Mouse (Mus musculus) natural killer cell, adult 2 months (primary cell): Measurements from ENCODE around the gene Tapbp.
A peak's percentile ranks its signal among the peaks of the same experiment; 100 is the strongest.

Experiments used
- DNase-seq, 2 experiments: peaks; one replicate each; pipeline ENCODE4 v3.0.0; 2022; ENCODE audit warnings: low spot score in 2 of 2

Tapbp gene

DNA sequence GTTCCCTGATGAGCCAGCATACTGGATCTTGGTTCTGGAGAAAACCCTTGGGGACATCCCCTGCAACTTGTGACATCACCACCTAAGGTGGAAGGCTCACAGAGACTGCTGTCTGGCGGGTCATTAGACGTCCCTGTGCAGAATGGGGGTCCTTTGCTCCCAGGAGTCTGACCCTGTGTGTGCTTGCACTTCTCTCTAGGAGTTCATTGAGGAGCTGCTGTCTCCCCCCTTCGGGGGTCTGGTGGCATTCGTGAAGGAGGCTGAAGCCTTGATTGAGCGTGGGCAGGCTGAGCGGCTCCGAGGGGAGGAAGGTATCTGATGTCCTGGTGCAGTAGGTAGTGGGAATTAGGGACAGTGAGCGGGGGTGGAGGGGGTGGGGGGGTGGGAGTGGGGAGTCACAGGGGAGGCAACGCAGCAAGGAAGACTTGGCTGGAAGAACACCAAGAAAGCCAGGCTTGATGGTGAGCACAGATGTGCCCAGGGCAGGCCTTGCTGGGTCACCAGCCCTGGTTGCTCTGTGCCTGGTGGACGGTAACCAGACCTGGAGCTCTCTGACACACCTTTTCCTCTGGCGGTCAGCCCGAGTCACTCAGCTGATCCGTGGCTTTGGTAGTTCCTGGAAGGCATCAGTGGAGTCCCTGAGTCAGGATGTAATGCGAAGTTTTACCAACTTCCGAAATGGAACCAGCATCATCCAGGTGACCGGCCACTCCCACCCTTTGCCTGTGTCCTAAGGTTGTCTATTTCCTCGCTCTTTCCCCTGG is 49.6 kb downstream of the Tapbp start:
- no peak for DNase-seq

DNA sequence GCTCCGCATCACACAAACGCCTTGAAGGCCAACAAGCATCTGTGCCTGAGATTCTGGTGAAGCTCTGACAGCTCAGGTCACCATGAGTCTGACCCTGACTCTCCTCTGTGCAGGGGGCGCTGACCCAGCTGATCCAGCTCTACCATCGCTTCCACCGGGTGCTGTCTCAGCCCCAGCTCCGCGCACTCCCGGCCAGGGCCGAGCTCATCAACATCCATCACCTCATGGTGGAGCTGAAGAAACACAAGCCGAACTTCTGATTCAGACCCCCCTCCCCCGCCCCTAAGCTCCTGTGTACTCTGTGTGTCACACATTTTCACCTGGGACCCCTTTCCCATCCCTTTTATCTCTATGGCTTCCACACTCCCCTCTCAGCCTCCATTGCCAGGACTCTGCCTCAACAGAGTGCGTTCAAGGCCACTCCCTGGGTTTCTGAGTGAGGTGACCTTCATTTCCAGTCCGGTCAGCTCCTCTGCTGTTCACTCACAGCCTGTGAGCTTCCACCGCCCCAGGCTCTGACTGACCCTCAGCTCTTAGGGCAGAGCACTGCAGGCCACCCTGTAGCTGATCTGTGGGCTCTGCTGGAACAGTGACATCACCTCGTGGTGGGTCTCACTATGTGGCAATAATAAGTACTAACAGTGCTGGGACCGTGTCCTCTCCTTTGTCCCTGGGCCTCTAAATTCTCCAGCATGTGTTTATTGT is 50.3 kb downstream of the Tapbp start:
- DNase-seq, result no peak

DNA sequence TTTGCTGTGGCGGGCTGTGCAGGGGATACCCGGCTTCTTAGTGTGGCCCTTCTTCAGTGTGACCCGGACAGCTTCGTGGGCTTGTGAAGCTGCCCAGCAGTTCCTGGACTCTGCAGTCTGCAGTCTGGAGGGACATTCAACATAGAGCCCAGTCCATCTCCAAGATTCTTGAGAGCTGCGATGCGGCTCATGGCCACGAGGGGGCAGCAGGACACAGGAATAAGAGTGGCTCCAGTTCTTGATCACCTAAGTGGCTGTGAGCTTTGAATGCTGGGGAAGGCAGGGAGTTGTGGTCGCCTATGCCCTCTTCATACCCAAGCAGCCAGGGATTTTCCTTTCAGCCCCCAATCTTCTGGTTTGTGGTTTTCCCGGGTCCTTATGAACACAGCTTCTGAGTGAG is 52.8 kb downstream of the Tapbp start:
- peak; percentile 77 to 80 for DNase-seq

DNA sequence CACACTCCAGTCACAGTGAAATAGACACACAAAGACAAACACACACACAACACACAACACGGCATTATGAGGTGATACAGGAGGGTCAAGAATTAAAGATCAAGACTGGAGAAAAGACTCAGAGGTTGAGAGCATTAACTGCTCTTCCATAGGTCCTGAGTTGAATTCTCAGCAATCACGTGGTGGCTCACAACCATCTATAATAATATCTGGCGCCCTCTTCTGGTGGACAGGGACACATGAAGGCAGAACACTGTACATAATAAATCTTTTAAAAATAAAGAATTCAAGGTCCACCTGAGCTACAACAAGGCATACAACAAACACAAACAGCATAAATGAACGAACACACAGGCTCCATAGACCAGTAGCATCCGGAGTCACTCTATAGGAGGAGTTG is 53.2 kb downstream of the Tapbp start:
- DNase-seq, result peak; percentile 69 to 73

DNA sequence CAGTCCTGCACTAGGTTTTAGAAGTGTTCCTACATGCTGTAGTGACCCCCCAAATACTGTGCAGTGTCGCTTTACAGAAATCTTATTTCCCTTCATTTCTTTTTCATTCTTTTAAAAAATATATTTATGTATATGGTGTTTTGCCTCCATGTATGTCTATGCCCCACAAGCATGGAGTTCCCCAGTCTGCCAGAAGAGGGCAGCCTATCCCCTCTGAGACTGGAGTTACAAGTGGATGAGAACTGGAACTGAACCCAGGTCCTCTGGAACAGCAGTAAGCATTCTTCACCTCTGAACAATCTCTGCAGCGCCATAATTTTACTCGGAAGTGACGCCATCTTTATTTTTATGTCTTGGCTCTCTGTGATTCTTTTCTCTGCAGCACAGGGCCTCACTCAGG is 53.7 kb downstream of the Tapbp start:
- DNase-seq, result no peak

DNA sequence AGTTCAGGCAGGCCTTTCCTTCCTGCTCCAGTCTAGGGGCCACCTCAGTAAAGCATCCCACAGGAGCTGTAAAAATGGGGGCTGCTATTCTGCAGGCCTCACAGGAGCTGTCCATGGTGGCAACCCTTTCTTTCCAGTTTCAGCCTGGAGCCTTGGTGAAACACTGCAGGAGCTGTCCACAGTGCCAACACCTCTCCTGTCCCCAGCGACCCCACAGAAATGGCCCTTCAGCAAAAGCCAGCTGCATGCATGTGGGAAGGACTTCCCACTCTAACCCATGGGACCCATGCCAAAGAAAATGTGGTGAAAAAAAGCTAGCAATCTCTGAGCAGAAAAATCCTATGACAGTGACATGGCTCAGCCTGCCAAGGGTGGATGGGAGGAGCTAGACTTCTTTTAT is 57.0 kb downstream of the Tapbp start:
- DNase-seq, result no peak

DNA sequence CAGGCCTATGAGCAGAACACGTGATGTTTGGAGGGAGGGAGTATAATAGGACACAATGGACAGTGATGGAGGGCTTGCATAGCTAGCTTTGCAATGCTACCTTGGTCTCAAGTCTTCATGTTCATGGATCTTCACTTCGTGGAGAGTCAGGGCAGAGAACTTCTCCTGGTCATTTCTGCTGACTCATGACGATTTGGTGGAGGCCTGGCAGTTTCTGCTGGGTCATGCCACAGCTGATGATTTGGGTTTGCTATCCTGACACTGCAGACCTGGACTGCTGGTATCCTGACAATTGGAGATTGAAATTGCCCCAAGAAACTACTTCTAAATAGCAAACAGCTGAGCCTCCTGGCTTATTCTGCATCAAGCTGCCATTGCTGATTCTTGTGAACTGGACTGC is 57.9 kb downstream of the Tapbp start:
- DNase-seq, result no peak

DNA sequence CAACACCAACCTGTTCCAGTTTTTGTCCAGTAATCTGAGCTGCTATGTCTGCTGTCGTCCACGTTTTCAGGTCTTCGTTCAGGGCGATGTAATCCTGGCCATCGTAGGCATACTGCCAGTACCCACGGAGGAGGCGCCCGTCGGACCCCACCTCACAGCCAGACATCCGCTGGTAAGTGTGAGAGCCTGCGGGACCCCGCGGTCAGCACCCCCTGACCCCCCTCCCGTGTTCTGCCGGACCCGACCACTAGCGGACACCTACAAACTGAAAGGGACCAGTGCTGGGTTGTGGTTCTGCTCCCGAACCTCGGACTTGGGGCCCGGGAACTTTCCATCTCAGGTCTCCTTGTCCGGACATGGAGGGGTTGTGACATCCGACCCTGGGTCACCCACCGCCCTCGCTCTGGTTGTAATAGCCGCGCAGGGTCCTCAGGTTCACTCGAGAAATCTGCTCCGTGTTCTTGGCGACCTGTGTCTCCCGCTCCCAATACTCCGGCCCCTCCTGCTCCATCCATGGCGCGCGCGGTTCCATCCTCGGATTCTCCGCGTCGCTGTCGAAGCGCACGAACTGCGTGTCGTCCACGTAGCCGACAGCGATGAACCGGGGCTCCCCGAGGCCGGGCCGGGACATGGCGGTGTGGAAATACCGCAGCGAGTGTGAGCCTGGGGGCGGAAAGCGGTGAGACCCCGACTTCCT is 62.3 kb downstream of the Tapbp start:
- DNase-seq, result peak; percentile 58 to 66

DNA sequence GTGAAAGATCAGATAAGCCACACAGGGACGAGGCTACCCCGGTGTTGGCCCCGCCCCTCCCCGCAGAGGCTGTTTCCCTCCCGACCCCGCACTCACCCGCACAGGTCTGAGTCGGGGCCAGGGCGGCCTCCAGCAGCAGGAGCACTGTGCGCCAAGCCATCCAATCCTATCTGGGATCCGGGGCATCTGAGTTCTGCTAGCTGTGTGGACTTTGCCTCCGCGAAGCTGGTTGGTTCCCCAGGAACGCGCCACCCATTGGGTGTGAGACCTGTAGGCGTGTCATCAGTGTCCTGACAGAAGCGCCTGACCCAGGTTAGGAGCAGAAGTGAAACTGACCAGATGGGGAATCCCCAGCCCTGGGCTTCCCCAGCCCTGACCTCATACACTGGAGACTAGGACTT is 62.9 kb downstream of the Tapbp start:
- DNase-seq, result peak; percentile 95
